Mouse (Mus musculus): Measurements from ENCODE around the gene Crisp4. TPM values are rescaled to one million over a fixed set of nuclear protein-coding genes. Genes with fewer than 3 reads are reported as not detected.

The Crisp4 gene
- polyA plus RNA-seq, 1 experiment from 2014 or later, result not detected

DNA sequence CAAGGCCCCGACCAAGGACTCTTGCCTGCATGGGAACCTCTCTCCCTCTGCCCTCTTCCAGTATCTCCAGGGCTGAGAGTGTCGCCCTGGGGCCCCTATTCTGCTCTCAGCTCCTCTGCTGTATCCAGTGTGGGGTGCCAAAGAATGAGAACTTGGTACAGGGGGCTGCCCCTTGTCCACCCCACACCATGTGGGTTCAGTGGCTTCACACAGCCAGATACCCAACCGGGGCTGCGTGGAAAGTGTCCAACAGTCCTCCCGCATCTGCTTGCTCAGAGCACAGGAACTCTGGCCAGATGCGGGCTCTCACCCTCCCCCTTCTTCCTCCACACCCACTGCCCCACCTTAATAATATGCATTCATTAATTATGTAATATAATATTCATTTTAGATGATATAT is 13.4 kb upstream of the Crisp4 start:
- H3K9ac ChIP-seq (replicated peaks), result no peak overlapping the region
- H3K9me3 ChIP-seq (ENCODE audit: low read length), result no peaks in the 10 kb centered on the region
- H3K27me3 ChIP-seq (ENCODE audit: insufficient read depth, low read length), result no peaks in the 10 kb centered on the region
- H3K4me3 ChIP-seq (ENCODE audit: low read depth, low read length), result no peak overlapping the region
- H3K4me2 ChIP-seq (ENCODE audit: low read depth, low read length), result no peak overlapping the region
- H3K4me1 ChIP-seq (ENCODE audit: insufficient read depth), result no peaks in the 10 kb centered on the region
- no peaks in the 10 kb centered on the region for H3K36me3 ChIP-seq (replicated peaks; ENCODE audit: insufficient read depth, low read length)
- no peak for ATAC-seq
- DNase-seq, result no peak
- H3K27ac ChIP-seq (ENCODE audit: low read depth), result no peak overlapping the region
- TF ChIP-seq CTCF (IDR thresholded peaks at IDR 0.05; ENCODE audit: low read depth) (no peak), EP300 (IDR thresholded peaks at IDR 0.05; ENCODE audit: low read depth) (no peak)
- WGBS (ENCODE audit: insufficient replicate concordance), result 76% methylated on average over 6 of the region's 6 CpGs

DNA sequence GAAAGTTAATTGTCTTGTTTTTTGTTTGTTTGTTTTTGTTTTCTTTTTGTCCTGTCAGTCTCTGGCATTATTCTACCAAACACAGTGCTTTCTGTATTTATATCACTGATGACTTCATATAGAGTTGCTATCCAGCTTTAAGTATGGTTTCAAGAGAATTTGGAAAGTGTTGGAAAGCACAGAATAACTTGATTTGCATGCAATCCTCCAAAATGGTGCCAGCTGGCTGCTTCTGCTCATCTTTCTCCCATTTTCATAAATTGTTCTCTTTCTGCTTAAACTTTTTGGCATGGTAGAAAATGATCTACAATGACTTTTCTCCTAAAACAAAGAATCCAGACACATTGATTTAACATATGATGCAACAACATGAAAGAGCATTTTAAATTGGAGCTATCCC is 2.5 kb upstream of the Crisp4 start:
- no peak for DNase-seq
- H3K27ac ChIP-seq (ENCODE audit: low read depth), result no peak overlapping the region
- TF ChIP-seq EP300 (IDR thresholded peaks at IDR 0.05; ENCODE audit: low read depth) (no peak), CTCF (IDR thresholded peaks at IDR 0.05; ENCODE audit: low read depth) (no peak)
- no peaks in the 10 kb centered on the region for H3K36me3 ChIP-seq (replicated peaks; ENCODE audit: insufficient read depth, low read length)
- no peak overlapping the region for H3K4me2 ChIP-seq (ENCODE audit: low read depth, low read length)
- ATAC-seq, result no peak
- no peaks in the 10 kb centered on the region for H3K4me1 ChIP-seq (ENCODE audit: insufficient read depth)
- H3K9me3 ChIP-seq (ENCODE audit: low read length), result no peaks in the 10 kb centered on the region
- no peak overlapping the region for H3K4me3 ChIP-seq (ENCODE audit: low read depth, low read length)
- no peaks in the 10 kb centered on the region for H3K27me3 ChIP-seq (ENCODE audit: insufficient read depth, low read length)
- H3K9ac ChIP-seq (replicated peaks), result no peak overlapping the region

DNA sequence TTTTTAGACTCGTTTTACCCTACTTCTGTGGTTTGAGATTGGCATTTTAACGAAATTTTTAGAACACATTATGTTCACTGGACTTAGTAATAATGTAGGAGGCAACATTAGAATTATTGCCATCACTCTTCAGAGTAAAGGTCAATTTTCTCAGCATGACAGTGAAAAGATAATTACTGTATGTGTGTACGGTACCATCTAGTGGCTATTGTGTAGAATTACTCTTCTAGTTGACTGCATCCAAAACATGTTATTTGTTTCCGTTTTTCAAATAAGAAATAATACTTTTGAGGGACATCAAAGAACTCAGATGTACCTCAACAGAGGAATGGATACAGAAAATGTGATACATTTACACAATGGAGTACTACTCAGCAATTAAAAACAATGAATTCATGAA is 14.0 kb downstream of the Crisp4 start:
- WGBS (ENCODE audit: insufficient replicate concordance), result 47% methylated on average over 4 of the region's 4 CpGs
- Histone ChIP-seq H3K4me2 (ENCODE audit: low read depth, low read length) (no peak overlapping the region), H3K27me3 (ENCODE audit: insufficient read depth, low read length) (no peaks in the 10 kb centered on the region), H3K36me3 (replicated peaks; ENCODE audit: insufficient read depth, low read length) (no peaks in the 10 kb centered on the region), H3K4me1 (ENCODE audit: insufficient read depth) (no peaks in the 10 kb centered on the region), H3K27ac (ENCODE audit: low read depth) (no peak overlapping the region), H3K4me3 (ENCODE audit: low read depth, low read length) (no peak overlapping the region), H3K9me3 (ENCODE audit: low read length) (no peaks in the 10 kb centered on the region), H3K9ac (replicated peaks) (no peak overlapping the region)
- TF ChIP-seq CTCF (IDR thresholded peaks at IDR 0.05; ENCODE audit: low read depth) (peak; percentile 26; the same call in 1 of the 2 replicates), EP300 (IDR thresholded peaks at IDR 0.05; ENCODE audit: low read depth) (no peak)
- ATAC-seq, result no peak
- no peak for DNase-seq

DNA sequence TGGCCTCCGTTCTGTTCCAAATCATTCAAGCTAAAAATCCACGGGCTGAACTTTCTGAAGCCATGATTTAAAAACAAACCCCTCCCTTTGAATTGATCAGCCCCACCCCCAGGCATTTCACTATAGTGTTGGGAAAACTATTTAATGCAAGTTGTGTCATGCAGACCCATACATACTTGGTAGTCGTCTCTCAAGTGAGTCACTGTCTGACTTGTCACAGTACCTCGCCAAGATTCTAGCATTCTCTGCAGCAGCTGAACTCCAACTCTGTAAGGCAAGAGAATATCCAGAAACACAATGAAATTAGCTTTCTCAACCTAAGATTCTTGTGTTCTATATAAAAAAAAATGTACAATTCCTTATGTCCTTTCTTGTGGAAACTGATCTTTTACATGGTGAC is 15.7 kb downstream of the Crisp4 start:
- DNase-seq (no peak), ATAC-seq (no peak)
- no peaks in the 10 kb centered on the region for H3K27me3 ChIP-seq (ENCODE audit: insufficient read depth, low read length)
- WGBS (ENCODE audit: insufficient replicate concordance), result 75% methylated on average over 4 of the region's 4 CpGs
- no peaks in the 10 kb centered on the region for H3K9me3 ChIP-seq (ENCODE audit: low read length)
- H3K4me2 ChIP-seq (ENCODE audit: low read depth, low read length), result no peak overlapping the region
- H3K36me3 ChIP-seq (replicated peaks; ENCODE audit: insufficient read depth, low read length), result no peaks in the 10 kb centered on the region
- H3K4me3 ChIP-seq (ENCODE audit: low read depth, low read length), result no peak overlapping the region
- no peak overlapping the region for H3K27ac ChIP-seq (ENCODE audit: low read depth)
- H3K9ac ChIP-seq (replicated peaks), result no peak overlapping the region
- H3K4me1 ChIP-seq (ENCODE audit: insufficient read depth), result no peaks in the 10 kb centered on the region
- TF ChIP-seq EP300 (IDR thresholded peaks at IDR 0.05; ENCODE audit: low read depth) (no peak), CTCF (IDR thresholded peaks at IDR 0.05; ENCODE audit: low read depth) (no peak)

DNA sequence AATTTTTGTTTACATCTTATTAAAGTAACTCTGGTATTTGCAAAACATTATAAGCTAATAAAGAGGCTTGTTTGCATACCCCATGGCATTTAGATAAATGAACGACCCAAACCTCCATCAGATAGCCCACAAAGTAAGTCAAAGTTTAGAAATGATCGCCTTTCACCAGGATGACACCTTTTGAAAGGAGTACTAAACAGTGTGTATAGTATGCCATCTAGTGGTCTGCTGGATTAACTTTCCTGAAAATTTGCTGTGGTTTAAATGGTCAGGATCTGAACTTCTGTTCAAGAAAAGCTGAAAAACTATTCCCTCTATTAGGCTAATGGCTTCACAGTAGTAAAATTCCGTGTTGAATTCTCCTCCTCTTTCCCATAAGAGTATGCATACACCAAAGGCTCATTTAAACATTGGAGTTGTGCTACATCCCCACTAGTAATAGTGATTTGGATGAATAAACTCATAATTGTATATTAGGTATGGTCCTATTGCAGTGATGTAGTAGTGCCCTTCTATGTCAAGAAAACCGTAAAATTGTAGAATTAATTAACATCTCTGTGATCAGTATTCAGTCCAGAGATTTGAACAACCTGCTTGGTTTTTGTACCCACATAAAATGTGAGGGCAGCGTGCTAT is 38.9 kb downstream of the Crisp4 start:
- Histone ChIP-seq H3K27ac (ENCODE audit: low read depth) (no peak overlapping the region), H3K36me3 (replicated peaks; ENCODE audit: insufficient read depth, low read length) (no peaks in the 10 kb centered on the region), H3K4me1 (ENCODE audit: insufficient read depth) (no peaks in the 10 kb centered on the region), H3K9me3 (ENCODE audit: low read length) (no peaks in the 10 kb centered on the region), H3K27me3 (ENCODE audit: insufficient read depth, low read length) (no peaks in the 10 kb centered on the region), H3K4me3 (ENCODE audit: low read depth, low read length) (no peak overlapping the region), H3K9ac (replicated peaks) (no peak overlapping the region), H3K4me2 (ENCODE audit: low read depth, low read length) (no peak overlapping the region)
- ATAC-seq (no peak), DNase-seq (no peak)
- WGBS (ENCODE audit: insufficient replicate concordance), result 27% methylated on average over 5 of the region's 5 CpGs
- no peak for TF ChIP-seq EP300 (IDR thresholded peaks at IDR 0.05; ENCODE audit: low read depth)
- peak; percentile 30 for TF ChIP-seq CTCF (IDR thresholded peaks at IDR 0.05; ENCODE audit: low read depth)

DNA sequence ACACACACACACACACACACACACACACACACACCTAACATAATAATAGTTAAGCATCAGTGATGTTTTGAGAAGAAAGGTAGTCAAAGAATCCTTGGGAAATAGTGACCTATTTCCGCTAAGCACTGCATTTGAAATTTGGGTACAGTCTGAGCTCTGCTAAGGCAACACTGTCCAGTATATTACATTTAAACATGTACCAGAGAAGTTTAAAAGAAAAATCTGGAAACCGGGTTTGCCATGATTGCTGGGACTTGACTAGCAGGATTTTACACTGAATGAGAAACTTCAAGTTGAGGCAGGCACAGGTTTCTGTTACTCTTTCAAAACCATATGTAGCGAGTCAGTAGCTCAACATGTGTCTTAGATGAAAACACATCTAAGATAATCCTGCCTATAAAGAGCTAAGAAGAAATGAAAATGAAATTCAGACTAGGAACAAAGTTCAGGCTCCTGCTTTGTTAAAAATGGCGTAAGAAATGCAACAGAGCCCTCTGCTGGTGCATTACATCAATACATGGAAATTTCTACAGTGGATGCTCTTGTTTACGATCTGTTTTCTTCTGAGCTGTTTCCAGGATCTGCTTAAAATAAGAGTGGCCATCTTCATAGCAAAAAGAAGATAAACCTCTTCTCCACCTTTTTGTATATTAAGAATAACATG is 39.7 kb downstream of the Crisp4 start:
- DNase-seq (no peak), ATAC-seq (no peak)
- no peak overlapping the region for H3K27ac ChIP-seq (ENCODE audit: low read depth)
- no peaks in the 10 kb centered on the region for H3K9me3 ChIP-seq (ENCODE audit: low read length)
- no peak overlapping the region for H3K4me3 ChIP-seq (ENCODE audit: low read depth, low read length)
- H3K4me2 ChIP-seq (ENCODE audit: low read depth, low read length), result no peak overlapping the region
- no peak overlapping the region for H3K9ac ChIP-seq (replicated peaks)
- no peaks in the 10 kb centered on the region for H3K27me3 ChIP-seq (ENCODE audit: insufficient read depth, low read length)
- no peaks in the 10 kb centered on the region for H3K4me1 ChIP-seq (ENCODE audit: insufficient read depth)
- H3K36me3 ChIP-seq (replicated peaks; ENCODE audit: insufficient read depth, low read length), result no peaks in the 10 kb centered on the region
- 47% methylated on average over 5 of the region's 5 CpGs for WGBS (ENCODE audit: insufficient replicate concordance)
- TF ChIP-seq CTCF (IDR thresholded peaks at IDR 0.05; ENCODE audit: low read depth), result peak; percentile 46
- no peak for TF ChIP-seq EP300 (IDR thresholded peaks at IDR 0.05; ENCODE audit: low read depth)
